ENCODE assay signal across 8 mouse cellular contexts in genomic region chr11:50915671-50916320, GRCm38 (mm10). TPM values are rescaled to one million over a fixed set of nuclear protein-coding genes. Genes with fewer than 3 reads are reported as not detected.
DNase-seq lines count a peak whose midpoint lies in the region; ATAC-seq and TF ChIP-seq lines count a peak whose summit lies in the region.

Gene Zfp2, minus strand, starts transcription at chr11:50916165.

- under 1% methylated on average over 47 of the region's 47 CpGs for WGBS in hindbrain, embryonic 14.5 days

- POLR2A ChIA-PET in Patski (lab: Charles Lee), result interaction anchor here (0.7 kb wide), 1 partner anchor 83 kb away, joined by 5 read pairs; no protein-coding TSS in a partner anchor

- CTCF ChIA-PET in Patski (lab: Charles Lee), result interaction anchor here (1.1 to 2.7 kb wide), 6 partner anchors 9 to 36 kb away, joined by 3 to 10 read pairs (median 4); partner anchors contain the start of gene Zfp354b

- peak; percentile 100 for ATAC-seq in Patski
- peak; percentile 97 for ATAC-seq in hindbrain, embryonic 14.5 days (ENCODE audit: low FRiP score)

- H3K27ac ChIP-seq in hindbrain, embryonic 14.5 days, result peak within 1 kb of the TSS; percentile 92

- H3K9me3 ChIP-seq in hindbrain, embryonic 14.5 days (ENCODE audit: control insufficient read depth, low read length), result peaks cover 36% of the 10 kb centered on the region

- peak within 1 kb of the TSS; percentile 97 for H3K9ac ChIP-seq in hindbrain, embryonic 14.5 days

- H3K4me1 ChIP-seq in hindbrain, embryonic 14.5 days (replicated peaks; ENCODE audit: control insufficient read depth, insufficient read depth, low read length), result peaks cover 6% of the 10 kb centered on the region

- H3K36me3 ChIP-seq in hindbrain, embryonic 14.5 days (replicated peaks; ENCODE audit: control insufficient read depth, insufficient read depth), result peaks cover 27% of the 10 kb centered on the region

- H3K27me3 ChIP-seq in Patski, result no peaks in the 10 kb centered on the region
- H3K27me3 ChIP-seq in hindbrain, embryonic 14.5 days (ENCODE audit: control insufficient read depth, insufficient read depth, low read length), result no peaks in the 10 kb centered on the region

- TF ChIP-seq CTCF in Patski (IDR thresholded peaks at IDR 0.05), result peak; percentile 89

- H3K4me3 ChIP-seq in hindbrain, embryonic 14.5 days (replicated peaks; ENCODE audit: low read length), result peak within 1 kb of the TSS; percentile 78

- in situ Hi-C loops in Patski (cut with MboI; ENCODE audit: low pct_unique_long_range_greater_than_20kb), result no loop called here

- H3K4me2 ChIP-seq in hindbrain, embryonic 14.5 days (replicated peaks), result peak within 1 kb of the TSS; percentile 50

- DNase-seq in Patski (ENCODE audit: low read depth, low spot score), result peak; percentile 60
- peak; percentile 93 for DNase-seq in cerebellum, adult 9-11 months
- peak; percentile 77 to 86 for DNase-seq in frontal cortex, postnatal 25 days (ENCODE audit: low spot score in 2 of 2)
- peak; percentile 93 for DNase-seq in hindbrain, embryonic 14.5 days (ENCODE audit: low spot score)
- DNase-seq in layer of hippocampus, postnatal 25 days (ENCODE audit: extremely low spot score in 1 of 2, low spot score in 1 of 2), result peak; percentile 82 to 87
- DNase-seq in lung, postnatal 14 days, result peak; percentile 91
- DNase-seq in retina, embryonic 14.5 days (ENCODE audit: low spot score), result peak; percentile 94
- DNase-seq in thymus, postnatal 36 days, result peak; percentile 86 to 91

RNA-seq across cellular contexts. Expression of gene Zfp2, which starts in this region (rescaled TPM):
- 10.7 TPM for polyA plus RNA-seq in Patski (2021)
- 46.5 and 50.9 TPM in 2 replicates for polyA plus RNA-seq in hindbrain, embryonic 14.5 days (2014; fragmentation: Nextera tagmentation; extraction: Ambion mirVana)
- total RNA-seq in layer of hippocampus, postnatal 25 days (2021), result 10 to 100 TPM; 17.2 to 19.7 TPM

Comparison
In these comparisons a context has a peak if more than half of its experiments do, and no peak if none do; other contexts are left out.
1. Peak in every context shown above with its lines: DNase-seq, ATAC-seq, H3K4me3 ChIP-seq and H3K27ac ChIP-seq.